Mouse (Mus musculus) heart, postnatal 0 days (tissue): ENCODE measurements around the gene Elk4.

Experiments used
- CTCF ChIP-seq: IDR thresholded peaks from 2 replicates; pipeline ENCODE4 v1.5.1; 2016; ENCODE audit warnings: antibody characterized with exemption, control low read depth, low read depth
- EP300 ChIP-seq: IDR thresholded peaks from 2 replicates; pipeline ENCODE4 v1.6.1; 2016; ENCODE audit warnings: antibody characterized with exemption, low read depth

GRCm38 (mm10) chr1:132008881-132009644 lies 1.7 kb downstream of the Elk4 start:
- no peak for TF ChIP-seq CTCF
- TF ChIP-seq EP300: no peak
